Mouse (Mus musculus): ENCODE measurements at regions not wholly inside any gene's neighbourhood (a gene's known extent, or its start where the extent isn't known, plus 50 kb on each side); places are given as distances from the start of the nearest gene placed in this dataset.

GRCm38 (mm10) chr14:72790654-72791053 is 80.9 kb upstream of the Fndc3a start:
- no peak for TF ChIP-seq CTCF (IDR thresholded peaks at IDR 0.05)
- TF ChIP-seq EP300 (IDR thresholded peaks at IDR 0.05): no peak
